Mouse (Mus musculus) kidney, embryonic 14.5 days (tissue): ENCODE measurements at regions not wholly inside any gene's neighbourhood (a gene's known extent, or its start where the extent isn't known, plus 50 kb on each side); places are given as distances from the start of the nearest gene placed in this dataset.

ENCODE experiments used
- ATAC-seq: fragments of 200-750 bp; cut with Nextera tagmentation; 2 replicates; pipeline ENCODE4 v1.8.0; 2017; ENCODE audit warnings: moderate number of reproducible peaks, mild to moderate bottlenecking, moderate TSS enrichment, moderate library complexity; ENCODE audit not compliant: low FRiP score, low TSS enrichment
- H3K27ac ChIP-seq: fragments of 300-500 bp; sonication (generic); 2 replicates; pipeline ENCODE4 v1.5.1; 2014; ENCODE audit warnings: low read depth, mild to moderate bottlenecking, low read length, moderate library complexity, mixed read lengths
- H3K27me3 ChIP-seq: fragments of 300-500 bp; sonication (generic); 2 replicates; pipeline ENCODE4 v1.6.1; 2014; ENCODE audit warnings: mild to moderate bottlenecking, low read length; ENCODE audit not compliant: control insufficient read depth, insufficient read depth
- H3K36me3 ChIP-seq: fragments of 300-500 bp; sonication (generic); 2 replicates; pipeline ENCODE4 v1.6.1; 2014; ENCODE audit warnings: low read length, mixed read lengths; ENCODE audit not compliant: control insufficient read depth, insufficient read depth
- H3K4me1 ChIP-seq: fragments of 300-500 bp; sonication (generic); 2 replicates; pipeline ENCODE4 v1.6.1; 2014; ENCODE audit warnings: low read length, mixed read lengths; ENCODE audit not compliant: control insufficient read depth, insufficient read depth
- H3K4me2 ChIP-seq: fragments of 300-500 bp; sonication (generic); replicated peaks from 2 replicates; pipeline ENCODE4 v1.6.1; 2014; ENCODE audit warnings: low read depth, mild to moderate bottlenecking, low read length
- H3K4me3 ChIP-seq: fragments of 300-500 bp; sonication (generic); 2 replicates; pipeline ENCODE4 v1.5.1; 2014; ENCODE audit warnings: mild to moderate bottlenecking, low read length
- H3K9ac ChIP-seq: fragments of 300-500 bp; sonication (generic); 2 replicates; pipeline ENCODE4 v1.6.1; 2014; ENCODE audit warnings: low read depth, mild to moderate bottlenecking, low read length, moderate library complexity
- H3K9me3 ChIP-seq: fragments of 300-500 bp; sonication (generic); 2 replicates; pipeline ENCODE4 v1.6.1; 2016; ENCODE audit warnings: low read length; ENCODE audit not compliant: control insufficient read depth
- WGBS: fragments of 180-500 bp; shearing (Covaris S2); extraction: QIAGEN DNeasy Blood & Tissue Kit; methylation state at CpG from one replicate; pipeline ENCODE4 v1.1.7; 2014; 5-methylcytosine and 5-hydroxymethylcytosine counted together

GRCm38 (mm10) chr5:132654382-132654781 is 111.2 kb upstream of the Auts2 start:
- no peak overlapping the region for H3K4me3 ChIP-seq
- no peaks in the 10 kb centered on the region for H3K36me3 ChIP-seq
- 0 out of 2 replicates have a peak, but pooled peaks cover 2% of the 10 kb centered on the region for H3K9me3 ChIP-seq
- H3K27me3 ChIP-seq = no peaks in the 10 kb centered on the region
- 0 out of 2 replicates have a peak, but pooled peaks cover 4% of the 10 kb centered on the region for H3K4me1 ChIP-seq
- no peak overlapping the region for H3K9ac ChIP-seq
- ATAC-seq = no peak
- 87% methylated on average over 7 of the region's 7 CpGs for WGBS
- H3K4me2 ChIP-seq = no peak overlapping the region
- H3K27ac ChIP-seq = no peak overlapping the region

- Histone ChIP-seq H3K36me3 (no peaks in the 10 kb centered on the region), H3K4me3 (no peak overlapping the region), H3K4me2 (no peak overlapping the region), H3K9me3 (0 out of 2 replicates have a peak, but pooled peaks cover 2% of the 10 kb centered on the region), H3K27me3 (no peaks in the 10 kb centered on the region), H3K27ac (no peak overlapping the region), H3K9ac (no peak overlapping the region), H3K4me1 (0 out of 2 replicates have a peak, but pooled peaks cover 4% of the 10 kb centered on the region)
- peak; percentile 73; the same call in 1 of the 2 replicates for ATAC-seq
- WGBS = 28% methylated on average over 6 of the region's 6 CpGs
Observed at GRCm38 (mm10) chr5:132653694-132654300, 110.7 kb upstream of the Auts2 start.

- Histone ChIP-seq H3K4me2 (no peak overlapping the region), H3K36me3 (no peaks in the 10 kb centered on the region), H3K27ac (no peak overlapping the region), H3K4me1 (0 out of 2 replicates have a peak, but pooled peaks cover 4% of the 10 kb centered on the region), H3K9ac (no peak overlapping the region), H3K27me3 (no peaks in the 10 kb centered on the region), H3K4me3 (no peak overlapping the region), H3K9me3 (no peaks in the 10 kb centered on the region)
- no peak for ATAC-seq
- 17% methylated on average over 1 of the region's 1 CpGs for WGBS
Observed at GRCm38 (mm10) chr5:132652201-132652600, 109.1 kb upstream of the Auts2 start.

GRCm38 (mm10) chr5:132649771-132650170 is 106.6 kb upstream of the Auts2 start:
- 0 out of 2 replicates have a peak, but pooled peaks cover 4% of the 10 kb centered on the region for H3K4me1 ChIP-seq
- H3K9ac ChIP-seq = no peak overlapping the region
- no peaks in the 10 kb centered on the region for H3K9me3 ChIP-seq
- H3K4me2 ChIP-seq = no peak overlapping the region
- no peak overlapping the region for H3K27ac ChIP-seq
- H3K27me3 ChIP-seq = no peaks in the 10 kb centered on the region
- H3K4me3 ChIP-seq = no peak overlapping the region
- no peak for ATAC-seq
- H3K36me3 ChIP-seq = no peaks in the 10 kb centered on the region
- WGBS = 51% methylated on average over 7 of the region's 7 CpGs

GRCm38 (mm10) chr5:132648751-132649150 is 105.6 kb upstream of the Auts2 start:
- H3K4me2 ChIP-seq = no peak overlapping the region
- no peak for ATAC-seq
- H3K9me3 ChIP-seq = no peaks in the 10 kb centered on the region
- no peak overlapping the region for H3K27ac ChIP-seq
- H3K9ac ChIP-seq = no peak overlapping the region
- no peaks in the 10 kb centered on the region for H3K4me1 ChIP-seq
- no peak overlapping the region for H3K4me3 ChIP-seq
- H3K36me3 ChIP-seq = no peaks in the 10 kb centered on the region
- WGBS = 69% methylated on average over 2 of the region's 2 CpGs
- H3K27me3 ChIP-seq = no peaks in the 10 kb centered on the region

- Histone ChIP-seq H3K36me3 (no peaks in the 10 kb centered on the region), H3K27ac (no peak overlapping the region), H3K4me1 (no peaks in the 10 kb centered on the region), H3K27me3 (no peaks in the 10 kb centered on the region), H3K9ac (no peak overlapping the region), H3K4me2 (no peak overlapping the region), H3K9me3 (peaks cover 3% of the 10 kb centered on the region; the same call in 1 of the 2 replicates), H3K4me3 (no peak overlapping the region)
- ATAC-seq = no peak
- 74% methylated on average over 5 of the region's 5 CpGs for WGBS
Observed at GRCm38 (mm10) chr5:132644646-132645172, 101.6 kb upstream of the Auts2 start.

GRCm38 (mm10) chr5:132643270-132643669 is 100.1 kb upstream of the Auts2 start:
- Histone ChIP-seq H3K4me2 (no peak overlapping the region), H3K9ac (no peak overlapping the region), H3K36me3 (no peaks in the 10 kb centered on the region), H3K4me3 (no peak overlapping the region), H3K27ac (no peak overlapping the region), H3K9me3 (peaks cover 3% of the 10 kb centered on the region; the same call in 1 of the 2 replicates), H3K4me1 (no peaks in the 10 kb centered on the region), H3K27me3 (no peaks in the 10 kb centered on the region)
- ATAC-seq = no peak
- 85% methylated on average over 3 of the region's 3 CpGs for WGBS

GRCm38 (mm10) chr5:132633198-132633884 is 90.2 kb upstream of the Auts2 start:
- Histone ChIP-seq H3K36me3 (no peaks in the 10 kb centered on the region), H3K4me2 (no peak overlapping the region), H3K9ac (no peak overlapping the region), H3K27me3 (no peaks in the 10 kb centered on the region), H3K4me1 (no peaks in the 10 kb centered on the region), H3K4me3 (no peak overlapping the region), H3K27ac (no peak overlapping the region), H3K9me3 (peaks cover 7% of the 10 kb centered on the region; the same call in 1 of the 2 replicates)
- 37% methylated on average over 5 of the region's 5 CpGs for WGBS
- no peak for ATAC-seq

- WGBS = 56% methylated on average over 7 of the region's 7 CpGs
- no peaks in the 10 kb centered on the region for H3K4me1 ChIP-seq
- no peak overlapping the region for H3K4me2 ChIP-seq
- H3K4me3 ChIP-seq = no peak overlapping the region
- H3K27ac ChIP-seq = no peak overlapping the region
- ATAC-seq = no peak
- no peaks in the 10 kb centered on the region for H3K9me3 ChIP-seq
- no peaks in the 10 kb centered on the region for H3K36me3 ChIP-seq
- no peak overlapping the region for H3K9ac ChIP-seq
- no peaks in the 10 kb centered on the region for H3K27me3 ChIP-seq
Observed at GRCm38 (mm10) chr5:132621751-132622150, 78.6 kb upstream of the Auts2 start.
